Mouse (Mus musculus): Measurements from ENCODE around the gene Abcc8. TPM values are rescaled to one million over a fixed set of nuclear protein-coding genes. Genes with fewer than 3 reads are reported as not detected.

Abcc8 gene
- polyA plus RNA-seq, 1 experiment, result not detected

- Histone ChIP-seq H3K36me3 (ENCODE audit: control insufficient read depth, insufficient read depth) (peaks cover 9% of the 10 kb centered on the region), H3K27me3 (ENCODE audit: control insufficient read depth, insufficient read depth, insufficient read length) (no peaks in the 10 kb centered on the region), H3ac (ENCODE audit: control insufficient read depth, insufficient read length, low read depth) (no peak overlapping the region), H3K79me2 (ENCODE audit: control insufficient read depth, insufficient read depth) (no peaks in the 10 kb centered on the region), H3K4me3 (ENCODE audit: insufficient read depth, poor library complexity, severe bottlenecking) (no peak overlapping the region), H3K79me3 (ENCODE audit: low read depth) (no peaks in the 10 kb centered on the region)
- no peak for TF ChIP-seq FOSL1 (IDR thresholded peaks at IDR 0.05; ENCODE audit: insufficient read depth, low read length, poor library complexity, severe bottlenecking)
- no peak for TF ChIP-seq MYOG (IDR thresholded peaks at IDR 0.05; ENCODE audit: control insufficient read depth, extremely low read depth, insufficient read length)
- no peak for TF ChIP-seq MAX (IDR thresholded peaks at IDR 0.05)
- no peak for TF ChIP-seq CTCF (IDR thresholded peaks at IDR 0.05; ENCODE audit: control insufficient read depth, insufficient read depth, insufficient read length)
- no peak for TF ChIP-seq USF1 (IDR thresholded peaks at IDR 0.05; ENCODE audit: low read depth)
- TF ChIP-seq CEBPB (IDR thresholded peaks at IDR 0.05; ENCODE audit: low read depth), result no peak
- no peak for TF ChIP-seq MYOD1 (IDR thresholded peaks at IDR 0.05; ENCODE audit: control insufficient read depth, insufficient read length, low read depth)
Measured at GRCm38 (mm10) chr7:46086378-46086777, 93.5 kb downstream of the Abcc8 start.

- H3K79me3 ChIP-seq (ENCODE audit: low read depth), result no peaks in the 10 kb centered on the region
- no peak overlapping the region for H3K4me3 ChIP-seq (ENCODE audit: insufficient read depth, poor library complexity, severe bottlenecking)
- H3K27me3 ChIP-seq (ENCODE audit: control insufficient read depth, insufficient read depth, insufficient read length), result no peaks in the 10 kb centered on the region
- peaks cover 9% of the 10 kb centered on the region for H3K36me3 ChIP-seq (ENCODE audit: control insufficient read depth, insufficient read depth)
- no peak overlapping the region for H3ac ChIP-seq (ENCODE audit: control insufficient read depth, insufficient read length, low read depth)
- no peaks in the 10 kb centered on the region for H3K79me2 ChIP-seq (ENCODE audit: control insufficient read depth, insufficient read depth)
- TF ChIP-seq USF1 (IDR thresholded peaks at IDR 0.05; ENCODE audit: low read depth) (no peak), MAX (IDR thresholded peaks at IDR 0.05) (no peak), CEBPB (IDR thresholded peaks at IDR 0.05; ENCODE audit: low read depth) (no peak), MYOD1 (IDR thresholded peaks at IDR 0.05; ENCODE audit: control insufficient read depth, insufficient read length, low read depth) (no peak), FOSL1 (IDR thresholded peaks at IDR 0.05; ENCODE audit: insufficient read depth, low read length, poor library complexity, severe bottlenecking) (no peak), MYOG (IDR thresholded peaks at IDR 0.05; ENCODE audit: control insufficient read depth, extremely low read depth, insufficient read length) (no peak), CTCF (IDR thresholded peaks at IDR 0.05; ENCODE audit: control insufficient read depth, insufficient read depth, insufficient read length) (no peak)
Measured at GRCm38 (mm10) chr7:46084839-46085513, 94.9 kb downstream of the Abcc8 start.

GRCm38 (mm10) chr7:46084024-46084423, 95.8 kb downstream of the Abcc8 start:
- no peaks in the 10 kb centered on the region for H3K27me3 ChIP-seq (ENCODE audit: control insufficient read depth, insufficient read depth, insufficient read length)
- no peak for TF ChIP-seq USF1 (IDR thresholded peaks at IDR 0.05; ENCODE audit: low read depth)
- TF ChIP-seq FOSL1 (IDR thresholded peaks at IDR 0.05; ENCODE audit: insufficient read depth, low read length, poor library complexity, severe bottlenecking), result no peak
- TF ChIP-seq CEBPB (IDR thresholded peaks at IDR 0.05; ENCODE audit: low read depth), result no peak
- H3K4me3 ChIP-seq (ENCODE audit: insufficient read depth, poor library complexity, severe bottlenecking), result no peak overlapping the region
- H3K79me3 ChIP-seq (ENCODE audit: low read depth), result no peaks in the 10 kb centered on the region
- H3K79me2 ChIP-seq (ENCODE audit: control insufficient read depth, insufficient read depth), result no peaks in the 10 kb centered on the region
- peaks cover 9% of the 10 kb centered on the region for H3K36me3 ChIP-seq (ENCODE audit: control insufficient read depth, insufficient read depth)
- H3ac ChIP-seq (ENCODE audit: control insufficient read depth, insufficient read length, low read depth), result no peak overlapping the region

DNA sequence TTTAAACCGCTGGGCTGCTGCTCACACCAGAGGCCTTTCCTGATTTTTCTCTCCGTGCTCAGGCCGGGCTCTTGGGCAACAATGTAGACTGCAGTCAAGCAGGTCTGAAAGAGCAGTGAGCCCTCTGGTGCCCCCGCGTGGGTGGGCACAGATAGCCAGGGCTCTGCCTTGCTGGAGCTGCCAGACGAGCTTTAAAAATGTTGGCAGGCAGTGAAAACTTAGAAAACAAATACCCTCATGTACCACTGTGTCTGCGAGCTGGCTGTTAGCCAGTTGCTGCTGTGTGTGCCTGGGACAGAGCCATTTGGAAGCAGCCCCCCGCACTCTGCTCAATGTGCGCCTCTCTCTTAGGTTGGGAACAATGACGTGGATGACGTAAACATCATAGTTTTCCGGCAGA, 102.2 kb downstream of the Abcc8 start:
- Histone ChIP-seq H3K27me3 (ENCODE audit: control insufficient read depth, insufficient read depth, insufficient read length) (no peaks in the 10 kb centered on the region), H3ac (ENCODE audit: control insufficient read depth, insufficient read length, low read depth) (no peak overlapping the region), H3K4me3 (ENCODE audit: insufficient read depth, poor library complexity, severe bottlenecking) (no peak overlapping the region), H3K79me3 (ENCODE audit: low read depth) (no peaks in the 10 kb centered on the region), H3K79me2 (ENCODE audit: control insufficient read depth, insufficient read depth) (no peaks in the 10 kb centered on the region), H3K36me3 (ENCODE audit: control insufficient read depth, insufficient read depth) (peaks cover 3% of the 10 kb centered on the region)
- TF ChIP-seq CTCF (IDR thresholded peaks at IDR 0.05; ENCODE audit: control insufficient read depth, insufficient read depth, insufficient read length) (no peak), CEBPB (IDR thresholded peaks at IDR 0.05; ENCODE audit: low read depth) (no peak), FOSL1 (IDR thresholded peaks at IDR 0.05; ENCODE audit: insufficient read depth, low read length, poor library complexity, severe bottlenecking) (no peak), MAX (IDR thresholded peaks at IDR 0.05) (no peak), USF1 (IDR thresholded peaks at IDR 0.05; ENCODE audit: low read depth) (no peak), MYOG (IDR thresholded peaks at IDR 0.05; ENCODE audit: control insufficient read depth, extremely low read depth, insufficient read length) (no peak), MYOD1 (IDR thresholded peaks at IDR 0.05; ENCODE audit: control insufficient read depth, insufficient read length, low read depth) (no peak)

GRCm38 (mm10) chr7:46076844-46077243, 103.0 kb downstream of the Abcc8 start:
- Histone ChIP-seq H3K4me3 (ENCODE audit: insufficient read depth, poor library complexity, severe bottlenecking) (no peak overlapping the region), H3K27me3 (ENCODE audit: control insufficient read depth, insufficient read depth, insufficient read length) (no peaks in the 10 kb centered on the region), H3K36me3 (ENCODE audit: control insufficient read depth, insufficient read depth) (peaks cover 3% of the 10 kb centered on the region), H3ac (ENCODE audit: control insufficient read depth, insufficient read length, low read depth) (no peak overlapping the region), H3K79me3 (ENCODE audit: low read depth) (no peaks in the 10 kb centered on the region), H3K79me2 (ENCODE audit: control insufficient read depth, insufficient read depth) (no peaks in the 10 kb centered on the region)
- TF ChIP-seq CTCF (IDR thresholded peaks at IDR 0.05; ENCODE audit: control insufficient read depth, insufficient read depth, insufficient read length) (no peak), MYOD1 (IDR thresholded peaks at IDR 0.05; ENCODE audit: control insufficient read depth, insufficient read length, low read depth) (no peak), CEBPB (IDR thresholded peaks at IDR 0.05; ENCODE audit: low read depth) (no peak), MYOG (IDR thresholded peaks at IDR 0.05; ENCODE audit: control insufficient read depth, extremely low read depth, insufficient read length) (no peak), FOSL1 (IDR thresholded peaks at IDR 0.05; ENCODE audit: insufficient read depth, low read length, poor library complexity, severe bottlenecking) (no peak), MAX (IDR thresholded peaks at IDR 0.05) (no peak), USF1 (IDR thresholded peaks at IDR 0.05; ENCODE audit: low read depth) (no peak)

DNA sequence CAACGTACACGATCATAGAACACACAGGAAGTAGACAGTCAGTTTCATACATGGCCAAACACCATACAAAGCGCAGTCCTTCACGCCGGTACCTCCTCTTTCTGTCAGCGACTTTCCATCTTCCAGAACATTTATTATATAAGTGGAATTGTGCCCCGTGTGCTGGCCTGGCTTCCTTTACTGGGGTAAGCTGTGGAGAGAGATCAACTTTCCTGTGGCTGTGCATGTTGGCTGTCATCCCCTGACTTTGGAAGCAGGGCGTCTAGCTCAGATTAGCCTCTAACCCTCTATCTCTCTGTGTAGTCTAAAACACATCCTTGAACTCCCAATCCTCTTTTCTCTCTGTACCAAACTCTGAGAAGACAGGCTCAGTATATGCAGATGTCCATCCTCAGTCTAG, 111.0 kb downstream of the Abcc8 start:
- Histone ChIP-seq H3K79me3 (ENCODE audit: low read depth) (no peaks in the 10 kb centered on the region), H3K79me2 (ENCODE audit: control insufficient read depth, insufficient read depth) (no peaks in the 10 kb centered on the region), H3K36me3 (ENCODE audit: control insufficient read depth, insufficient read depth) (peaks cover 15% of the 10 kb centered on the region), H3K4me3 (ENCODE audit: insufficient read depth, poor library complexity, severe bottlenecking) (no peak overlapping the region), H3ac (ENCODE audit: control insufficient read depth, insufficient read length, low read depth) (no peak overlapping the region), H3K27me3 (ENCODE audit: control insufficient read depth, insufficient read depth, insufficient read length) (no peaks in the 10 kb centered on the region)
- TF ChIP-seq CTCF (IDR thresholded peaks at IDR 0.05; ENCODE audit: control insufficient read depth, insufficient read depth, insufficient read length) (no peak), USF1 (IDR thresholded peaks at IDR 0.05; ENCODE audit: low read depth) (no peak), FOSL1 (IDR thresholded peaks at IDR 0.05; ENCODE audit: insufficient read depth, low read length, poor library complexity, severe bottlenecking) (no peak), MYOD1 (IDR thresholded peaks at IDR 0.05; ENCODE audit: control insufficient read depth, insufficient read length, low read depth) (no peak), MAX (IDR thresholded peaks at IDR 0.05) (no peak), CEBPB (IDR thresholded peaks at IDR 0.05; ENCODE audit: low read depth) (no peak), MYOG (IDR thresholded peaks at IDR 0.05; ENCODE audit: control insufficient read depth, extremely low read depth, insufficient read length) (no peak)
